Mouse (Mus musculus): ENCODE results near the gene B230118H07Rik. TPM values are rescaled to one million over a fixed set of nuclear protein-coding genes. Genes with fewer than 3 reads are reported as not detected.

B230118H07Rik gene
- polyA plus RNA-seq, 2 experiments, result 22.2 to 47.3 TPM

GRCm38 (mm10) chr2:101610861-101611260 is 38.5 kb downstream of the B230118H07Rik start:
- no peak for ATAC-seq (ENCODE audit: low FRiP score, low read depth)
- H3K27me3 ChIP-seq (ENCODE audit: control insufficient read depth, insufficient read depth, low read length), result no peaks in the 10 kb centered on the region
- H3K4me3 ChIP-seq (replicated peaks; ENCODE audit: low read length), result no peak overlapping the region
- H3K27ac ChIP-seq (replicated peaks; ENCODE audit: low read depth, low read length), result no peak overlapping the region
- TF ChIP-seq POLR2A (IDR thresholded peaks at IDR 0.05; ENCODE audit: borderline replicate concordance, extremely low read depth, insufficient read depth, insufficient read length), result no peak
- no peaks in the 10 kb centered on the region for H3K4me1 ChIP-seq (ENCODE audit: control insufficient read depth, insufficient read depth, low read length)
- no peak overlapping the region for H3K4me2 ChIP-seq (replicated peaks; ENCODE audit: low read depth, low read length, severe bottlenecking)
- WGBS, result 88% methylated on average over 3 of the region's 3 CpGs
- H3K9me3 ChIP-seq (ENCODE audit: control insufficient read depth, low read length), result no peaks in the 10 kb centered on the region
- peaks cover 3% of the 10 kb centered on the region; the same call in 1 of the 2 replicates for H3K36me3 ChIP-seq (ENCODE audit: control insufficient read depth, insufficient read depth, low read length)
- DNase-seq (ENCODE audit: low spot score), result no peak
- H3K9ac ChIP-seq (ENCODE audit: low read depth, low read length, severe bottlenecking), result no peak overlapping the region

GRCm38 (mm10) chr2:101608232-101608894 is 41.0 kb downstream of the B230118H07Rik start:
- ATAC-seq (ENCODE audit: low FRiP score, low read depth), result no peak
- Histone ChIP-seq H3K4me2 (replicated peaks; ENCODE audit: low read depth, low read length, severe bottlenecking) (no peak overlapping the region), H3K27me3 (ENCODE audit: control insufficient read depth, insufficient read depth, low read length) (no peaks in the 10 kb centered on the region), H3K9me3 (ENCODE audit: control insufficient read depth, low read length) (no peaks in the 10 kb centered on the region), H3K9ac (ENCODE audit: low read depth, low read length, severe bottlenecking) (no peak overlapping the region), H3K27ac (replicated peaks; ENCODE audit: low read depth, low read length) (no peak overlapping the region), H3K36me3 (ENCODE audit: control insufficient read depth, insufficient read depth, low read length) (peaks cover 3% of the 10 kb centered on the region; the same call in 1 of the 2 replicates), H3K4me3 (replicated peaks; ENCODE audit: low read length) (no peak overlapping the region), H3K4me1 (ENCODE audit: control insufficient read depth, insufficient read depth, low read length) (no peaks in the 10 kb centered on the region)
- DNase-seq (ENCODE audit: low spot score), result no peak
- WGBS, result 65% methylated on average over 7 of the region's 7 CpGs
- TF ChIP-seq POLR2A (IDR thresholded peaks at IDR 0.05; ENCODE audit: borderline replicate concordance, extremely low read depth, insufficient read depth, insufficient read length), result no peak

- H3K4me2 ChIP-seq (replicated peaks; ENCODE audit: low read depth, low read length, severe bottlenecking), result no peak overlapping the region
- no peak overlapping the region for H3K27ac ChIP-seq (replicated peaks; ENCODE audit: low read depth, low read length)
- ATAC-seq (ENCODE audit: low FRiP score, low read depth) (no peak), DNase-seq (ENCODE audit: low spot score) (no peak)
- whole genome bisulfite sequencing, result 100% methylated on average over 1 of the region's 1 CpGs
- H3K36me3 ChIP-seq (ENCODE audit: control insufficient read depth, insufficient read depth, low read length), result no peaks in the 10 kb centered on the region
- H3K9me3 ChIP-seq (ENCODE audit: control insufficient read depth, low read length), result no peaks in the 10 kb centered on the region
- H3K9ac ChIP-seq (ENCODE audit: low read depth, low read length, severe bottlenecking), result no peak overlapping the region
- peaks cover 13% of the 10 kb centered on the region for H3K4me1 ChIP-seq (ENCODE audit: control insufficient read depth, insufficient read depth, low read length)
- no peak for TF ChIP-seq POLR2A (IDR thresholded peaks at IDR 0.05; ENCODE audit: borderline replicate concordance, extremely low read depth, insufficient read depth, insufficient read length)
- H3K4me3 ChIP-seq (replicated peaks; ENCODE audit: low read length), result no peak overlapping the region
- no peaks in the 10 kb centered on the region for H3K27me3 ChIP-seq (ENCODE audit: control insufficient read depth, insufficient read depth, low read length)
Observed at GRCm38 (mm10) chr2:101603099-101603498, 46.2 kb downstream of the B230118H07Rik start.

- Histone ChIP-seq H3K4me1 (ENCODE audit: control insufficient read depth, insufficient read depth, low read length) (peaks cover 13% of the 10 kb centered on the region), H3K9me3 (ENCODE audit: control insufficient read depth, low read length) (no peaks in the 10 kb centered on the region), H3K9ac (ENCODE audit: low read depth, low read length, severe bottlenecking) (no peak overlapping the region), H3K4me3 (replicated peaks; ENCODE audit: low read length) (no peak overlapping the region), H3K27me3 (ENCODE audit: control insufficient read depth, insufficient read depth, low read length) (no peaks in the 10 kb centered on the region), H3K27ac (replicated peaks; ENCODE audit: low read depth, low read length) (peak overlapping the region; percentile 82), H3K4me2 (replicated peaks; ENCODE audit: low read depth, low read length, severe bottlenecking) (peak overlapping the region; percentile 22; the same call in 1 of the 2 replicates), H3K36me3 (ENCODE audit: control insufficient read depth, insufficient read depth, low read length) (no peaks in the 10 kb centered on the region)
- DNase-seq (ENCODE audit: low spot score) (peak; percentile 70), ATAC-seq (ENCODE audit: low FRiP score, low read depth) (peak; percentile 62; the same call in 1 of the 2 replicates)
- 7% methylated on average over 8 of the region's 8 CpGs for WGBS
- TF ChIP-seq POLR2A (IDR thresholded peaks at IDR 0.05; ENCODE audit: borderline replicate concordance, extremely low read depth, insufficient read depth, insufficient read length), result no peak
Observed at GRCm38 (mm10) chr2:101600703-101601102, 48.6 kb downstream of the B230118H07Rik start.

- TF ChIP-seq POLR2A (IDR thresholded peaks at IDR 0.05; ENCODE audit: borderline replicate concordance, extremely low read depth, insufficient read depth, insufficient read length), result no peak
- H3K9ac ChIP-seq (ENCODE audit: low read depth, low read length, severe bottlenecking), result no peak overlapping the region
- H3K27me3 ChIP-seq (ENCODE audit: control insufficient read depth, insufficient read depth, low read length), result no peaks in the 10 kb centered on the region
- H3K4me3 ChIP-seq (replicated peaks; ENCODE audit: low read length), result no peak overlapping the region
- H3K4me2 ChIP-seq (replicated peaks; ENCODE audit: low read depth, low read length, severe bottlenecking), result no peak overlapping the region
- no peaks in the 10 kb centered on the region for H3K9me3 ChIP-seq (ENCODE audit: control insufficient read depth, low read length)
- no peaks in the 10 kb centered on the region for H3K36me3 ChIP-seq (ENCODE audit: control insufficient read depth, insufficient read depth, low read length)
- ATAC-seq (ENCODE audit: low FRiP score, low read depth) (no peak), DNase-seq (ENCODE audit: low spot score) (no peak)
- 78% methylated on average over 13 of the region's 13 CpGs for WGBS
- H3K4me1 ChIP-seq (ENCODE audit: control insufficient read depth, insufficient read depth, low read length), result peaks cover 13% of the 10 kb centered on the region
- no peak overlapping the region for H3K27ac ChIP-seq (replicated peaks; ENCODE audit: low read depth, low read length)
Observed at GRCm38 (mm10) chr2:101598190-101599181, 50.8 kb downstream of the B230118H07Rik start.
